Mouse (Mus musculus): Measurements from ENCODE around the gene Gpr149. TPM values are rescaled to one million over a fixed set of nuclear protein-coding genes. Genes with fewer than 3 reads are reported as not detected.

The Gpr149 gene
- polyA plus RNA-seq (2021), result not detected

DNA sequence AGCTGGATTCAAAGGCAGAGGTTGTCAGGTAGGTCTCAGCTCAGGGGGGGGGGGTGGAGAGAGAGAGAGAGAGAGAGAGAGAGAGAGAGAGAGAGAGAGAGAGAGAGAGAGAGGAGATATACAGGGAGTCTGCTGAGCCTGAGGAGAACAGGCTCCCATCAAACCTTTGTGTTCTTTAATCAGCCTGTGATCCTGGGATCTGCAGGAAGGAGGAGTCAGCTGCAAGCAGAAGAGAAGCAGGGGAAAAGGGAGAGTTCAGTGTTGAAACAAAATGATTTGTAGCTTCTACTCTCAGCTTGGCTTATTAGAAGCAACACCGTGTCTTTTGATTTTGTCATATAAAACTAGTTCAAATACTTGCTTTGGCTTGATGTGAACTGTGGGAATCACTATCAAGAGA lies at the start of gene Gpr149:
Gene Gpr149, minus strand, starts transcription at position 168 of the 400 bp plus-strand sequence.
- ChIA-PET CTCF (no interaction called here), POLR2A (no interaction called here)
- TF ChIP-seq CTCF (IDR thresholded peaks at IDR 0.05), result no peak
- no peak for DNase-seq (ENCODE audit: low read depth, low spot score)
- in situ Hi-C loops (cut with MboI; ENCODE audit: low pct_unique_long_range_greater_than_20kb), result no loop called here
- peaks cover 7% of the 10 kb centered on the region for H3K27me3 ChIP-seq
- ATAC-seq, result no peak

- TF ChIP-seq CTCF (IDR thresholded peaks at IDR 0.05), result no peak
- CTCF ChIA-PET, result interaction anchor here (1.8 kb wide), 1 partner anchor 25 kb away, joined by 4 read pairs; no protein-coding TSS in a partner anchor
- ATAC-seq (no peak), DNase-seq (ENCODE audit: low read depth, low spot score) (no peak)
- POLR2A ChIA-PET, result no interaction called here
- in situ Hi-C loops (cut with MboI; ENCODE audit: low pct_unique_long_range_greater_than_20kb), result no loop called here
- H3K27me3 ChIP-seq, result no peaks in the 10 kb centered on the region
Observed at GRCm38 (mm10) chr3:62650551-62650950, 45.6 kb upstream of the Gpr149 start.

DNA sequence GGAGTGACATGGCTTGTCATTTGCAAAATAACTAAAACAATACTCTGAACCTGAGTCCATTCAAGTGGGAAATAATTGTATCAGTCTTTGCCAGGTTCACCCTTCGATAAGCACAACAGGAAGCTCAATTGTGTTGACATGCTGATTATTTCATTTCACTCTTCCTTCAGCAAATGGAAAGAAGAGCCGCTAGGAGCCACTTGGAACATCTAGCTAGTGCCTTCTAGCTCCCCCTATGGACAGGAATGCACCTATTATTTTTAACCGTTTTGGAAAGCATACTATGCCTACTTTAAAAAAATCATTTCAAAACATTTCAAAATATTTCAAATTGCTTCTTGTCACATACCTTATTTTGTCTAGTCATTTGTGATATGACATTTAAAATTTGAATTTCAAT lies 5.9 kb upstream of the Gpr149 start:
- DNase-seq (ENCODE audit: low read depth, low spot score) (no peak), ATAC-seq (no peak)
- in situ Hi-C loops (cut with MboI; ENCODE audit: low pct_unique_long_range_greater_than_20kb), result no loop called here
- CTCF ChIA-PET, result no interaction called here
- TF ChIP-seq CTCF (IDR thresholded peaks at IDR 0.05), result no peak
- H3K27me3 ChIP-seq, result peaks cover 4% of the 10 kb centered on the region
- POLR2A ChIA-PET, result no interaction called here

GRCm38 (mm10) chr3:62605931-62606330 lies 991 bp upstream of the Gpr149 start:
- no peak for TF ChIP-seq CTCF (IDR thresholded peaks at IDR 0.05)
- POLR2A ChIA-PET, result no interaction called here
- in situ Hi-C loops (cut with MboI; ENCODE audit: low pct_unique_long_range_greater_than_20kb), result no loop called here
- CTCF ChIA-PET, result no interaction called here
- H3K27me3 ChIP-seq, result peaks cover 7% of the 10 kb centered on the region
- DNase-seq (ENCODE audit: low read depth, low spot score) (no peak), ATAC-seq (no peak)

DNA sequence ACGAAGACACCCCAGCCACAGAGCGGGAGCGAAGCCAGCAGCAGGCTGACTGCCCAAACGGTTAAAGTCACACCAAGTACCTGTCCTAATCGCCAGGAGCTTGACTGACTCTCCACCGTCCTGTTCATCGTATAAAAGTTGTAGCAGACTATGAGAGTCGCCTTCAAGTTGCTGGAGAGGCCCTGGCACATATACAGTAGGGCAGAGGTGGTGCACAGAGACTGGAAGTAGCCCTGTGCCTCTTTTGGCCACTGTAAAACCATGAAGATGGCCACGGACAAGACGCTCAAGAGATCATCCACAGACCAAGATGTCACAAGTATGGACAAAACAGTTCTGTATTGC lies 921 bp downstream of the Gpr149 start:
- POLR2A ChIA-PET, result no interaction called here
- in situ Hi-C loops (cut with MboI; ENCODE audit: low pct_unique_long_range_greater_than_20kb), result no loop called here
- CTCF ChIA-PET, result interaction anchor here (1.4 kb wide), 1 partner anchor 8 kb away, joined by 3 read pairs; no protein-coding TSS in a partner anchor
- peaks cover 7% of the 10 kb centered on the region for H3K27me3 ChIP-seq
- no peak for TF ChIP-seq CTCF (IDR thresholded peaks at IDR 0.05)
- DNase-seq (ENCODE audit: low read depth, low spot score) (no peak), ATAC-seq (no peak)

DNA sequence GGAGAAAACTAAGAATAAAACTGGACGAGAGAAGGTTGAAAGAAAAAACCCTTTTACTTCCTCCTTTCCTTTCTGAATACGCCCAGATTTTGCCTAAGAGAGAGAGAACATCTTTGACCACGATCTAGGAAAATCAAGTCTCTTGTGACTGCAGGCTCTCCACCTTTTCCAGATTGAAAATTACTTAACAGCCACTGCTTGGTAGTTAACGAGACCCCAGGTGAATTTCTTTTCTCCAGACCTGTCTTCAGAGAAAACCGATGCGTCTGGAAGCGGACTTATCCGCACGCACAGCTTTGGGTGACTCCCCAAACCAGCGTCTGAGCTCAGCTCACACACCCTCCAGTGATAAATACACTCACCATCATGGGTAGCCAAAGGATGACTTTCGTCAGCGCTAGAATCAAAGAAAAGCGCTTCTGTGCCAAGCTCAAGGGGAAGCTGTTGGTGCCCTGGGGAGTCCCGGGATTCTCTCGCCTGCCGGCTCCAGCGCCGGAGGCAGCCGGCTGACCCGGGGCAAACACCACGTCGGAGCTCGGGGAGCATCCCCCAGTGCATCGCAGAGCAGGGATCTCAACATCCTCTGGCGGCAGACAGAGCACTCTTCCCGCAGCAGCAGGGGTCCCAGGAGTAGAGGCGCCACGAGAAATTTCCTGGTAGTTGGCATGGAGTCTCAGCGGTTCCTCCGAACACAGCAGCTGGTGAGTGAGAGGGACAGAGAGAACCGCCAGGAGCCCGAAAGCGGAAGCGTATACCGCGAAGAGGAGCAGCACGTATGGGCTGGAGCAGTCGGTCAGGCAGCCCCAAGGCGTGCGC lies 1.5 kb downstream of the Gpr149 start:
- POLR2A ChIA-PET, result no interaction called here
- no peak for DNase-seq (ENCODE audit: low read depth, low spot score)
- CTCF ChIA-PET, result interaction anchor here (1.4 kb wide), 1 partner anchor 8 kb away, joined by 3 read pairs; no protein-coding TSS in a partner anchor
- in situ Hi-C loops (cut with MboI; ENCODE audit: low pct_unique_long_range_greater_than_20kb), result no loop called here
- peaks cover 7% of the 10 kb centered on the region for H3K27me3 ChIP-seq
- no peak for TF ChIP-seq CTCF (IDR thresholded peaks at IDR 0.05)
- no peak for ATAC-seq

DNA sequence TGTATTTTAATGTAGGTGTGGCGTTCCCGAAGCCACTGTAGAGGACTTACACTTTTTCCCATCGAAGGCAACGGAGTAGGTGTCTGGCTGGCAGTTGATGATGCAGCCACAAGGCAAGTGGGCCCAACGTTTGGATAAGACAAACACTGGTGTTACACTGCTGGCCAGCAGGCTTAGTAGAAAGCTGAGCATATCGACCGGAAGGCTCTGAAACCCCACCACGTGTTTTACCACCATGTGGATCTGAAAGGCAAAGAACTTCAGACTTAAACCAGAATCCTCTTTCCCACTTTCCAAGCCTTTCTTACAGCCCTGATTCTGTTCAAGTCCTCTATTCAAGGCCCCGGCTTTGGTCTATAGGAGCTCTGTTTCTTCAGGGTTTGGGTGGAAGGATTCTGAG lies 2.5 kb downstream of the Gpr149 start:
- in situ Hi-C loops (cut with MboI; ENCODE audit: low pct_unique_long_range_greater_than_20kb), result no loop called here
- peaks cover 7% of the 10 kb centered on the region for H3K27me3 ChIP-seq
- POLR2A ChIA-PET, result no interaction called here
- DNase-seq (ENCODE audit: low read depth, low spot score), result no peak
- ATAC-seq, result no peak
- no peak for TF ChIP-seq CTCF (IDR thresholded peaks at IDR 0.05)
- CTCF ChIA-PET, result interaction anchor here (1.4 kb wide), 1 partner anchor 9 kb away, joined by 3 read pairs; no protein-coding TSS in a partner anchor

DNA sequence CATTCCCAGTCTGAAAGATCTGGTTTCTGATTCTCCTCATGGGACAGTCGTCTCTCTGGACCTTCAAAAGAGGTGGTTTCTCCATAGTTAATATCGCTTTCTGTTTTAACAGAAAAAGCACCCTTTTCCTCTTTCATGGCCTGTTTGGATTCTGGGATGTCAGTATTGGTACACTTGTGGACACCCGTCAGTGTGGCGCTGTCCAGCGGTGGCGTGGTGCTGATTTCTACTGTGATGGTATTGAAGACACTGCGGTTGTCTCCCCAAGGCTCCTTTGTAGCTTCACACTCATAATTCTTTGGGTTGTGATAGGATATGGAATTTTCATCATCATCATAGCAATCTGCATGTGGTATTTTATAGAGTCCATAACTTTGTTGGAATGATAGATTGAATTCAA lies 10.1 kb downstream of the Gpr149 start:
- DNase-seq (ENCODE audit: low read depth, low spot score), result no peak
- CTCF ChIA-PET, result no interaction called here
- no peak for TF ChIP-seq CTCF (IDR thresholded peaks at IDR 0.05)
- H3K27me3 ChIP-seq, result peaks cover 4% of the 10 kb centered on the region
- POLR2A ChIA-PET, result no interaction called here
- in situ Hi-C loops (cut with MboI; ENCODE audit: low pct_unique_long_range_greater_than_20kb), result no loop called here
- no peak for ATAC-seq

GRCm38 (mm10) chr3:62585072-62585471 lies 19.9 kb downstream of the Gpr149 start:
- ATAC-seq, result no peak
- POLR2A ChIA-PET, result interaction anchor here (0.6 kb wide), 1 partner anchor 102 kb away, joined by 3 read pairs; no protein-coding TSS in a partner anchor

DNA sequence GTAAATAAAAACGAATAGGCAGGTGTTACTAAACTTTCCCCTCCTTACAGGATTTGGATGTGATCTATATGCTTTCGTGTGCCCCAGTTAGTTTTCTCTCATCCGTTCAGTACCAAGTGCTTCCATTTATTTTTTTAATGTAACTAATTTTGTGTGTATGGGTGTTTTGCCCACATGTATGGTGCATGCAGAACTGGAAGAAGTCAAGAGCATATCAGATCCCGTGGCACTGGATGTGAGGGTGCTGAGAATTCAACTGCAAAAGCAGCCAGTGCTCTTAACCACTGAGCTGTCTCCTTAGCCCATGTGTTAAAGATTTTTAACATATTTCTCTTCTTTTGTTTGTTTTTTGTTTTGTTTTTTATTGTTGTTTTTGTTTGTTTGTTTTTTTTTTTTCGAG lies 77.3 kb downstream of the Gpr149 start:
- H3K27me3 ChIP-seq, result peaks cover 60% of the 10 kb centered on the region
- ATAC-seq (peak; percentile 54), DNase-seq (ENCODE audit: low read depth, low spot score) (no peak)
- ChIA-PET POLR2A (no interaction called here), CTCF (interaction anchor here (0.8 to 1.6 kb wide), 4 partner anchors 11 to 63 kb away, joined by 3 to 4 read pairs (median 4); partner anchors contain the start of gene Dhx36)
- in situ Hi-C loops (cut with MboI; ENCODE audit: low pct_unique_long_range_greater_than_20kb), result loop anchor here (5.0 to 25.0 kb wide), 3 partner anchors 335 to 1335 kb away; no protein-coding TSS in a partner anchor
- no peak for TF ChIP-seq CTCF (IDR thresholded peaks at IDR 0.05)

More at GRCm38 (mm10) chr3:62585072-62585471, 19.9 kb downstream of the Gpr149 start:
- CTCF ChIA-PET, result interaction anchor here (0.7 to 1.3 kb wide), 3 partner anchors 12 to 1937 kb away, joined by 3 read pairs; no protein-coding TSS in a partner anchor
- TF ChIP-seq CTCF (IDR thresholded peaks at IDR 0.05), result no peak
- DNase-seq (ENCODE audit: low read depth, low spot score), result no peak
- H3K27me3 ChIP-seq, result peaks cover 24% of the 10 kb centered on the region
- in situ Hi-C loops (cut with MboI; ENCODE audit: low pct_unique_long_range_greater_than_20kb), result no loop called here

DNA sequence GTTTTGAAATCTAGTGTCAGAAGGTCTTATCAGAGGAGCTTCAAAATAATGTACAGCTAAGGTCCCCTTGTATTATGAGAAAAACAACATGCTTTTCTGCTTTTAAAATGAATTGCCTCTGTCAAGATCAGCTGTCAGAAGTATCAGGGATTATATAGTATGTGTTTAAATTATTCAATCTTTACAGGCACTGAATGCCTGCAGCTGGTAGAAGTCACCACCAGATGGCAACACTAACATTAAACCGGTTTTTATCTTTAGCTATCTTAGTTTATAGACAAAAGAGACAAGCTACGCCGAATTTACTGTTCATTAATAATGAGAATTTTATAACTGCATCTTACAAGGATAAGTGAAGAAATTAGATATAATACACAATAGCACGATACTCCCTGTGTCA lies 77.8 kb downstream of the Gpr149 start:
- in situ Hi-C loops (cut with MboI; ENCODE audit: low pct_unique_long_range_greater_than_20kb), result loop anchor here (5.0 to 25.0 kb wide), 3 partner anchors 335 to 1335 kb away; no protein-coding TSS in a partner anchor
- ChIA-PET CTCF (interaction anchor here (0.8 to 1.6 kb wide), 4 partner anchors 11 to 63 kb away, joined by 3 to 4 read pairs (median 4); partner anchors contain the start of gene Dhx36), POLR2A (no interaction called here)
- DNase-seq (ENCODE audit: low read depth, low spot score) (no peak), ATAC-seq (peak; percentile 71)
- H3K27me3 ChIP-seq, result peaks cover 60% of the 10 kb centered on the region
- TF ChIP-seq CTCF (IDR thresholded peaks at IDR 0.05), result peak; percentile 65

All from Patski (cell line).